Mouse (Mus musculus) subcutaneous adipose tissue, adult 2 months (tissue): ENCODE data around the gene Dnlz. TPM values are rescaled to one million over a fixed set of nuclear protein-coding genes. Genes with fewer than 3 reads are reported as not detected.

Source experiments
- polyA plus RNA-seq: library from polyadenylated mRNA; depleted of rRNA; stranded (reverse); fragments of >200 nt; gene quantifications from 2 replicates; pipeline ENCODE4 v1.2.3, GENCODE M21; 2012; ENCODE audit warnings: low replicate concordance; rRNA removed

Dnlz gene
- polyA plus RNA-seq = 29.0 and 35.4 TPM in 2 replicates

DNA sequence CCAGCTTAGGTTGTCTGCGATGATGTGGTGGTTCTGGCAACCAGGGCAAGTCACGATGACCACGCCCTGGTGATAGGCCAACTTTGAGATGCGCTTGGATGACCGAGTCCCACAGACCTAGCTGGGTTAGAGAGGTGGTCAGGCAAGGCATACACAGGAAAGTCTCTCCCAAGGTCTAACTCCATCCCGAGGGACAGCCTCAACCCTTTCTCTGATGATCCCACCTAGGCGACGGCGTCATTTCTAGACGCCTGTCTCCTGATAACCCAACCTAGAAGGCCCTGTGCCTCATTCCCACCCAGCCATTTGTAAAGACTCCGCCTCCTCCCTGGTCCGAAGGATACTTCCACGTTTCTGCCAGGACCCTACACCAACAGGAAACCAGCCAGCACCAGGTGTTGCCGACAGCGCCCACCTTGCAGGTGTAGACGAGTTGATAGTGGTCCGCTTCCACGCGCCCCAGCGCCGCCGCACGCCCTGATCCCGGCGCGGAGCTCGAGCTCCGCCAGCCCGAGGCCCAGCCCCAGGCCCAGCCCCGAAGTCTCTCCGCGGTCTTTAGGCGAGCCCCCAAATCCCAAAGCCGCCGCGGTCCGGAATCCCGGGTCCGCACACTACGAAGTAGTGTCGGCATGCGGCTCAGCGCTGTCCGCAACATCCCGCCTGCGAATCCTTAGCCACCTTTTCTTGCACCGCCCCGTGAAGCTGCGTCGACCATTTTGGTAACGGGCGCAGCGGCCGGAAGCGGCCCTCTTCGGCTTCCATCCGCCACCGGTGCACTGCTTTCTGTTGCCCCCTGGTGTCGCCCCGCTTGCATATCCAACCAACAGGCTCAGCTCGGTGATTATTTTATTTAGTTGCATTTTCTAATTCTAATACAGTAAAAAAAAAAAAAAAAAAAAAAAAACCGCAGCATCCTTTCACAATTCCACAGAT is at the start of gene Dnlz:
TSS of gene Dnlz (minus strand) at position 753 of the 933 bp plus-strand sequence.

DNA sequence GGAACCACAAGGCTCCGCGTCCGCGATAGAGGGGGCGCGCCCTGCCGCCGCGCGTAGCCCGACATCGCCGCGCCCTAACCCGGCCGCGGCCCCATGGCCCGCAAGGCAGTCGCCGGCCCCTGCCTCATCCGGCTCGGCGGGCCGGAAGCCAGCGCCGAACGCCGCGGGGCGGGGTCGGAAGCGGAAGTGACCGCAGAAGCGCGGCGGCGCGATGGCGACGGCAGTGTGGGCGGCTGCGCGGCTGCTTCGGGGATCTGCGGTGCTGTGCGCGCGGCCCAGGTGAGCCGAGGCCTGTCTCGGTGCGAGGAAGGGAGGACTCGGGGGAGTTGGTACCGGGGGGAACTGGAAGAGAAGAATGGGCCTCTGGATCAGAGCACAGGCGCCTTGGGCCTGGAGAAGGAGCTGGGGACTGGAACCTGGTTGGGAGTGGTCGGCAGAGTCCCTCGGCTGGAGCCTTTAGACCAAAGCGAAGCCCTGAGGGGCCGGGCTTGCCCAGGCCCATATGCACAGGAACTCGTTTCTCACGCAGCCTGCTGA is 37.3 kb upstream of the Dnlz start, which contains the start of the genes Entr1 and Pmpca:
TSS of gene Entr1 (minus strand) at position 163 of the 537 bp plus-strand sequence.
TSS of gene Pmpca (plus strand) at position 186 of the 537 bp plus-strand sequence.

GRCm38 (mm10) chr2:26380131-26380771 is 28.3 kb upstream of the Dnlz start, which contains the start of gene Snapc4:
Gene Snapc4, minus strand, starts transcription at chr2:26380653.

DNA sequence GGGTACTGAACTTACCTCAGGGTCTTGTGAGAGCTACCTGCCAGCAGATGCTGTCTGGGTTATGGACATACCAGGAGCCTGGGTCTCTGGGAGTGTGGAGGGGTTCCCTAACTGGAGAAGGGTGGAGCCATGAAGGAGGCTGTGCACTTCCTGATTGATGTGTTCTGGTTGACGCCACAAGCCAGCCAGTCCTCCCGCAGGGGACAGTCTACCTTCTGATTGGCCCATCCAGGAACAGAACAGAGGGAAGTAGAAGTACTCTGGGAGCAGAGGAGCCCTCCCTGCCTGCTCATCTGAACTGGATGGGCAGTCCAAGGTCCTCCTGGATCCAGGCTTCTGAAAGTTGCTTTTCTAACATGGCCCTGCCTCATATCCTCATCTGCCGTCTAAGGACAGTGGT is 8.9 kb upstream of the Dnlz start, which contains the start of gene Card9:
TSS of gene Card9 (minus strand) at position 147 of the 400 bp plus-strand sequence.

DNA sequence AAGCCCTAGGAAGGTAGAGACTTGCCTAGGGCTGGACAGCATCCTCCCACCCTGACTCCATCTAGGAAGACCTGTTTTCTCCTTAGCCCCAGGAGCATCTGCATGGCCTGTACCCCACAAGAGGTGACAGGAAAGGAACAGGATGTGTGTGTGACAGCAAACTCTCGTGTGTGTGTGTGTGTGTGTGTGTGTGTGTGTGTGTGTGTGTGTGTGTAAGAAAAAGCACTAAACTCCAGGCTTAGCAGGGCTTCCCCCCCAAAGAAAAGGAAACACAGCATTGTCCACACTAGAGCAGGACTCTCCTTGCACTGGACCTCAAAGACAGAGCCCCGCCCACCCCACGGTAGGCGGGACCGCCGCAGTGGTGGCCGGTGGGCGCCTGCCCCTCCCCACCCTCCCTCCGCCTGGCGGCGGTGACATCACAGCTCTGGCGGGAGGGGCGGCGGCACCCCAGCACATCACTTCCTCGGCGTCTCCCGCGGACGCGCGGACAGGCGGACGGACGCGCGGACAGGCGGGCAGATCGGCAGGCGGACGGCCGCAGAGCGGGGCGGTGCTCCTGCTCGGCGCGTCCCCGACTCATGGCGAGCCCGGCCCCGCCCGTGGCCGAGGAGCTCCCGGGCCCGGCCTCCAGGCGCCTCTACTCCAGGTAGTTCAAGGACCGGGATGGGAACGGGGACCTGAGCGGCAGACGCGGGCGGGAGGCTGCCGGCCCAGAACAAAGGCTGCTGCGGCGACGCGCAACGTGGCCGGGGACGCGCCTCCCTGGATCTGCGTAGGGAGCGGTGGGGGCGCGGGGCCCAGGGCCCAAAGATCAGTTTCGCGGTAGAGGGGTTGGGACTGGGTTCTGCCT is 36.6 kb downstream of the Dnlz start, which contains the start of gene Gpsm1:
TSS of gene Gpsm1 (plus strand) at position 444 of the 853 bp plus-strand sequence.

Other genes starting within 250 kb of the Dnlz start
- 64.0 and 90.7 TPM in 2 replicates for gene Nacc2, start 228.9 kb downstream of the Dnlz start, polyA plus RNA-seq
- not detected in 2 replicates for gene Lhx3, start 143.8 kb downstream of the Dnlz start, polyA plus RNA-seq
- gene Qsox2, start 114.6 kb downstream of the Dnlz start, polyA plus RNA-seq = 14.7 and 18.8 TPM in 2 replicates
- 0.11 and 8.5 TPM in 2 replicates for gene Ccdc187, start 57.6 kb downstream of the Dnlz start, polyA plus RNA-seq
- 16.2 and 35.7 TPM in 2 replicates for gene Gpsm1, start 36.6 kb downstream of the Dnlz start, polyA plus RNA-seq
- gene Card9, start 8.8 kb upstream of the Dnlz start, polyA plus RNA-seq = 5.6 and 7.3 TPM in 2 replicates
- 27.9 and 57.8 TPM in 2 replicates for gene Snapc4, start 28.5 kb upstream of the Dnlz start, polyA plus RNA-seq
- 101 and 135 TPM in 2 replicates for gene Entr1, start 37.2 kb upstream of the Dnlz start, polyA plus RNA-seq
- gene Pmpca, start 37.2 kb upstream of the Dnlz start, polyA plus RNA-seq = 53.8 and 54.1 TPM in 2 replicates
- 24.4 and 34.8 TPM in 2 replicates for gene Inpp5e, start 57.1 kb upstream of the Dnlz start, polyA plus RNA-seq
- gene Sec16a, start 93.1 kb upstream of the Dnlz start, polyA plus RNA-seq = 64.2 and 91.7 TPM in 2 replicates
- 46.1 and 48.7 TPM in 2 replicates for gene Notch1, start 164.6 kb upstream of the Dnlz start, polyA plus RNA-seq
- gene Egfl7, start 227.9 kb upstream of the Dnlz start, polyA plus RNA-seq = 452 and 898 TPM in 2 replicates
- gene Gm20532, start 234.5 kb upstream of the Dnlz start, polyA plus RNA-seq = not detected in 2 replicates